Mouse (Mus musculus) midbrain, embryonic 11.5 days (tissue): ENCODE data around the gene Hadha. TPM values are rescaled to one million over a fixed set of nuclear protein-coding genes. Genes with fewer than 3 reads are reported as not detected.
A peak's percentile ranks its signal among the peaks of the same experiment; 100 is the strongest.

ENCODE experiments used
- ATAC-seq: fragments of 200-750 bp; cut with Nextera tagmentation; 2 replicates; pipeline ENCODE4 v1.8.0; 2017; ENCODE audit warnings: moderate TSS enrichment, moderate library complexity; ENCODE audit not compliant: low FRiP score
- DNase-seq: peaks from one replicate; pipeline ENCODE4 v3.0.0; 2015; ENCODE audit warnings: low spot score; ENCODE audit errors: missing footprints
- H3K27ac ChIP-seq: fragments of 300-500 bp; sonication (generic); 2 replicates; pipeline ENCODE4 v1.5.1; 2014; ENCODE audit warnings: low read depth, low read length
- H3K27me3 ChIP-seq: fragments of 300-500 bp; sonication (generic); 2 replicates; pipeline ENCODE4 v1.6.1; 2014; ENCODE audit warnings: mild to moderate bottlenecking, low read length, moderate library complexity, mixed read lengths; ENCODE audit not compliant: control insufficient read depth, insufficient read depth
- H3K36me3 ChIP-seq: fragments of 300-500 bp; sonication (generic); 2 replicates; pipeline ENCODE4 v1.6.1; 2014; ENCODE audit warnings: mild to moderate bottlenecking, low read length, moderate library complexity, mixed read lengths; ENCODE audit not compliant: control insufficient read depth, insufficient read depth
- H3K4me1 ChIP-seq: fragments of 300-500 bp; sonication (generic); 2 replicates; pipeline ENCODE4 v1.6.1; 2014; ENCODE audit warnings: low read length; ENCODE audit not compliant: control insufficient read depth, insufficient read depth
- H3K4me2 ChIP-seq: fragments of 300-500 bp; sonication (generic); 2 replicates; pipeline ENCODE4 v1.6.1; 2014; ENCODE audit warnings: mild to moderate bottlenecking, moderate library complexity
- H3K4me3 ChIP-seq: fragments of 300-500 bp; sonication (generic); 2 replicates; pipeline ENCODE4 v1.5.1; 2014; ENCODE audit warnings: low read depth, low read length
- H3K9ac ChIP-seq: fragments of 300-500 bp; sonication (generic); 2 replicates; pipeline ENCODE4 v1.6.1; 2014; ENCODE audit warnings: low read length
- H3K9me3 ChIP-seq: fragments of 300-500 bp; sonication (generic); 2 replicates; pipeline ENCODE4 v1.6.1; 2016; ENCODE audit warnings: low read length; ENCODE audit not compliant: control insufficient read depth
- WGBS: fragments of 180-500 bp; shearing (Covaris S2); extraction: QIAGEN DNeasy Blood & Tissue Kit; methylation state at CpG from one replicate; pipeline ENCODE4 v1.1.7; 2014; 5-methylcytosine and 5-hydroxymethylcytosine counted together
- polyA plus RNA-seq: library from polyadenylated mRNA; unstranded; fragments of >200 nt; fragmentation: Nextera tagmentation; extraction: Ambion mirVana; gene quantifications from 2 replicates; pipeline ENCODE4 v1.2.1, GENCODE M21; 2014

Hadha gene
- polyA plus RNA-seq, 1 experiment from 2014 or later, result 87.0 TPM

DNA sequence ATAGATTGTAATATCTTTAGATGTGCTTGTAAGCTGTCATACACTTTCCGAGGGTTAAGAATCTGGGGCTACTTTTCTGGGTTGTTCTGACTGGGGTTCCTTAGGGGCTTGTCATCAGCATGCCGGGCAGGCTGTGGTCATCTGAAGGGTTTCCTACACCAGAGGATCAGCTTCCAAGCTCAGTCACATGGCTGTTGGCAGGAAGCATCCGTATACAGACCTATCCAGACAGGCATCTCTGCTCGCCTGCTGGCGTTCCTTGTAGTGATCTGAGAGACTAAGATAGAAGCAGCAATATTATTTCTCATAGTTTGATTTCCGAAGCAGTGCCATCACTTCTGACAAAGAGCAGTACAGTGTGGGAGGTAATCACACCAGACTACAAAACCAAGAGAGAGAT is 4.6 kb upstream of the Hadha start:
- Histone ChIP-seq H3K4me2 (no peak overlapping the region), H3K4me3 (no peak overlapping the region), H3K9ac (no peak overlapping the region), H3K27ac (no peak overlapping the region), H3K36me3 (no peaks in the 10 kb centered on the region), H3K9me3 (no peaks in the 10 kb centered on the region), H3K27me3 (no peaks in the 10 kb centered on the region), H3K4me1 (no peaks in the 10 kb centered on the region)
- ATAC-seq, result no peak
- 94% methylated on average over 6 of the region's 6 CpGs for WGBS
- DNase-seq, result no peak

DNA sequence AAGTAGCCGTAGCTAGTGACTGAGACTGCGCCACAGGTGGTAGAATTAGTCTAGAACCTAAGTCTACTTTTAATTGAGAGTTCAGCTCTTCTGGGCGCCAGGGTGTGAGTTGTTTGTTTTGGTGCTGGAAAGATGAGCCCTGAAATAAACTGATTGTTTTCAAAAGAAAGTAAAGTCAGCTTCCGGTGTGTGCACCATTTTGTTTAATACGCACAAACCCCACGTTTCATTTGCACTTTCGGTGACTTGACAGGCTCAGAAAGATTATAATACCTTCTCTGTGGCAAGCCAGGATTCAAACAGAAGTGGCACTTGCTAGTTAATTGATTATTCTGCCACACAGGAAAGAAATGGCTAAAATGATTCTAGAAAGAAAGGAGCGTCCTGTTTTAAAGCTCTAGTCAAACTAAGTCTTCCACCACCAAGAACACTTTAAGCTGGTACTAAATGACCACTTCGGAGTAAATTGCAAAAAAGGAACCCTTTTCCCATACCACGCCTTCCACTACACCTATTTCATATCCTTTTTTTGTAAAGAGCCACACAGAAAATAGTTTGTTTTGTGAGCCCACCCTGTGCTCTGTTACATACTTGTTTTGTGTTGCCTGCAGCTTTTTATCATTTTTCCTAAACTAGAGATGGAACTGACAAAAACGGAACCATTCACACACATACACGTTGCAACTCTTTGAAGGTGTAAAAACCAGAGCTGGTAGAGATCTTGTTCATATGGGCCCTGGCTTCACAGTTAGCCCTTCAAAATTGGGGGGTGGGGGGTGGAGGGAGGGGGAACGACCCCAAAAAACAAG is 1.1 kb upstream of the Hadha start:
- H3K4me3 ChIP-seq, result peak overlapping the region; percentile 95
- H3K27ac ChIP-seq, result no peak overlapping the region
- H3K9me3 ChIP-seq, result no peaks in the 10 kb centered on the region
- peak overlapping the region; percentile 80 for H3K4me2 ChIP-seq
- ATAC-seq (no peak), DNase-seq (peak; percentile 85)
- 0 out of 2 replicates have a peak, but pooled peaks cover 3% of the 10 kb centered on the region for H3K4me1 ChIP-seq
- WGBS, result 39% methylated on average over 13 of the region's 13 CpGs
- H3K9ac ChIP-seq, result peak overlapping the region; percentile 87
- H3K27me3 ChIP-seq, result no peaks in the 10 kb centered on the region
- no peaks in the 10 kb centered on the region for H3K36me3 ChIP-seq

DNA sequence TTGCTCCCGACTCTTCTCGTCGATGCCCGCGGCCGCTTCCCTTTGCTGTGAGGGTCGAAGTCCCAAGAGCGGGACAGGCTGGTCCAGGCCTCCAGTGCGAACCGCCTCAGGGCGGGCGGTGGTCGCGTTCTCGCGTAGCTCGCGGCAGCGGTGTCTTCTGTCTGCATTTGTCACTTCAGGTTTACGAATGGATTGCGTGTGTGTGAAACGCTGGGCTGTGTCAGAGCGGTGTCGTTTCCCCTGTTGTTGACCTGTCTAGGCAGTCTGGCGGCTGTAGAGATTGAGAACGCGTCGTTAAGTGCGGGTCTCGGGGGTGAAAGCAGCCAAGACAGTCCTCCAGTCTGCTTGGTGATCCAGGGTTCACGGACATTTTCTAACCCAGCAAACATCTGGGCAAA is 432 bp upstream of the Hadha start:
- H3K9ac ChIP-seq, result peak overlapping the region; percentile 87
- DNase-seq (no peak), ATAC-seq (peak; percentile 81)
- 0% methylated on average over 31 of the region's 31 CpGs for WGBS
- no peaks in the 10 kb centered on the region for H3K9me3 ChIP-seq
- 0 out of 2 replicates have a peak, but pooled peaks cover 3% of the 10 kb centered on the region for H3K4me1 ChIP-seq
- H3K36me3 ChIP-seq, result no peaks in the 10 kb centered on the region
- no peaks in the 10 kb centered on the region for H3K27me3 ChIP-seq
- H3K4me2 ChIP-seq, result peak overlapping the region; percentile 80
- peak overlapping the region; percentile 95 for H3K4me3 ChIP-seq
- peak overlapping the region; percentile 75; the same call in 1 of the 2 replicates for H3K27ac ChIP-seq

DNA sequence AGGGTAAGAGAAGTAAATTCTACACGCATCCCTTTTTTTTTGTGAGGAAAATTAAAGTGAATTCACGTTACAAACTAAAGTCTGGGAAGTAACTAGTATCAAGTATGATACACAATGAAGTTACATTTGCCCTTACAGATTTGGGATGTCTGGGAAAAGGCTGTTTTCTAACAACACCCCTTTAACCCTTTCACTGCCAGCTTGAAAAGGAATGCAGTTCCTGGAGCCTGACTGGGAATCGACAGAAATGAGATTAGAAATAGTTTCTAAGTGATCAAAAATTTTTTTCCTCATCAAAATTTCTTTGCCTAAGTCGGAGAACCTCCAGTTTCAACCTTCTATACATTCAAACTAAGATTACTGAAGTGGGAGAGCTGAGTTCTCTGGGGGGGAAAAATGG is 949 bp downstream of the Hadha start:
- ATAC-seq, result no peak
- H3K27ac ChIP-seq, result no peak overlapping the region
- no peaks in the 10 kb centered on the region for H3K9me3 ChIP-seq
- H3K4me2 ChIP-seq, result peak overlapping the region; percentile 80
- no peaks in the 10 kb centered on the region for H3K27me3 ChIP-seq
- H3K4me3 ChIP-seq, result peak overlapping the region; percentile 95
- peak; percentile 88 for DNase-seq
- 23% methylated on average over 4 of the region's 4 CpGs for WGBS
- peak overlapping the region; percentile 87 for H3K9ac ChIP-seq
- H3K36me3 ChIP-seq, result no peaks in the 10 kb centered on the region
- 0 out of 2 replicates have a peak, but pooled peaks cover 3% of the 10 kb centered on the region for H3K4me1 ChIP-seq

DNA sequence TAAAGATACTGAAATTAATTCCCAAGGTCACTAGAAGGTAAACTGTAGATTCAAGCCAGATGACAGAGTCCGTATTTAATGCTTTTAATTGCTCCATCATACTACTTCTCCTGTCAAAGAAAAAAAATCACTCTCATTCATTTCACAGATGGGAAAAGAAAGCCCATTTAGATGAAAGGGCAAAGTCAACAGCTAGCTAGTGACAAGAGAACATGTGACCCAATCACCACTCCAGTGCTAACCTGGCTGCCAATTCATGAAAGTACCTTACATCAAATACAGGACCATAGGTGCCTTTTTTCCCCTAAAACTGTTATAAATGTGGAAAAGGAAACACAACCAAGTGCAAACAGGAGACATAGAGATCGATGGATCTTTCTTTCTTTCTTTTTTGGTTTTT is 1.7 kb downstream of the Hadha start:
- ATAC-seq (no peak), DNase-seq (no peak)
- Histone ChIP-seq H3K9me3 (no peaks in the 10 kb centered on the region), H3K4me3 (no peak overlapping the region), H3K27ac (no peak overlapping the region), H3K4me2 (no peak overlapping the region), H3K9ac (no peak overlapping the region), H3K27me3 (no peaks in the 10 kb centered on the region), H3K4me1 (0 out of 2 replicates have a peak, but pooled peaks cover 3% of the 10 kb centered on the region), H3K36me3 (no peaks in the 10 kb centered on the region)
- WGBS, result 93% methylated on average over 2 of the region's 2 CpGs

DNA sequence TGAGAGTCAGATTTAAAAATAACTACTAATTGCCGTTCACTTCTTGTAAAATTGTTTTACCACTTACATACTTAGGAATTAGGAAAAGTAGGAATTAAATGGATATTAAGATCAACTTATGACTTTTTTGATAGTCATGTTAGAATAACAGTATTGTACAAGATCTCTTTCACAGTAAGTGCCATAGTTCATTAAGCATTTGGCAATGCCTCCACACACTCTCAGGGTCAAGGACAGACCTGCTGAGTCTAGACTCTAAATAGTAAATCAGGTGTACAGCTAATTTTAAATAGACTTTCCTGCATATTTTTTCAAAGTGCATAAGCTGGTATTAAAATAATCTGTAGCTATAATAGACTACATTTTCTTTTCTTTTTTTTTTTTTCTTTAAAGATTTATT is 2.5 kb downstream of the Hadha start:
- H3K9ac ChIP-seq, result no peak overlapping the region
- H3K4me1 ChIP-seq, result 0 out of 2 replicates have a peak, but pooled peaks cover 3% of the 10 kb centered on the region
- no peaks in the 10 kb centered on the region for H3K36me3 ChIP-seq
- ATAC-seq (no peak), DNase-seq (no peak)
- H3K27me3 ChIP-seq, result no peaks in the 10 kb centered on the region
- 92% methylated on average over 1 of the region's 1 CpGs for WGBS
- H3K4me3 ChIP-seq, result no peak overlapping the region
- no peak overlapping the region for H3K4me2 ChIP-seq
- no peaks in the 10 kb centered on the region for H3K9me3 ChIP-seq
- H3K27ac ChIP-seq, result no peak overlapping the region

DNA sequence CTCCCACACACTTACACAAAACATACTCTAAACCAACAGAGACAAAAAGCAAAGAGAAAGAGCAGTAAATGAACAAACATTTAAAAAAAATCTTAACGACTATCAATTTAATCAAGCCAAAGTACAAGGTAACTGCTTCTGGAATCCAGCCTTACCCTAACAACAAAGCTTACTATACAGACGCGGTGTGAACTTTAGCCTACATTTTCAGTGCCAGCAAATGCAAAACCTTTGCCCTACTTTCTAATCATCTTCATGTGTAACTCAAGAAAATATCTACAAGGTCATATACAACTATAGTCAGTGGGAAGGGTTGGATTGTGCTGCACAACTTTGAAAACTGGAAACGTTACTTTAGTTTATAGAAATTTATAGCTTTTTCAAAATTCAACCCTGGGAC is 3.0 kb downstream of the Hadha start:
- DNase-seq (no peak), ATAC-seq (no peak)
- 83% methylated on average over 4 of the region's 4 CpGs for WGBS
- 0 out of 2 replicates have a peak, but pooled peaks cover 3% of the 10 kb centered on the region for H3K4me1 ChIP-seq
- H3K36me3 ChIP-seq, result no peaks in the 10 kb centered on the region
- no peak overlapping the region for H3K27ac ChIP-seq
- no peak overlapping the region for H3K9ac ChIP-seq
- H3K27me3 ChIP-seq, result no peaks in the 10 kb centered on the region
- no peaks in the 10 kb centered on the region for H3K9me3 ChIP-seq
- H3K4me2 ChIP-seq, result no peak overlapping the region
- H3K4me3 ChIP-seq, result no peak overlapping the region

DNA sequence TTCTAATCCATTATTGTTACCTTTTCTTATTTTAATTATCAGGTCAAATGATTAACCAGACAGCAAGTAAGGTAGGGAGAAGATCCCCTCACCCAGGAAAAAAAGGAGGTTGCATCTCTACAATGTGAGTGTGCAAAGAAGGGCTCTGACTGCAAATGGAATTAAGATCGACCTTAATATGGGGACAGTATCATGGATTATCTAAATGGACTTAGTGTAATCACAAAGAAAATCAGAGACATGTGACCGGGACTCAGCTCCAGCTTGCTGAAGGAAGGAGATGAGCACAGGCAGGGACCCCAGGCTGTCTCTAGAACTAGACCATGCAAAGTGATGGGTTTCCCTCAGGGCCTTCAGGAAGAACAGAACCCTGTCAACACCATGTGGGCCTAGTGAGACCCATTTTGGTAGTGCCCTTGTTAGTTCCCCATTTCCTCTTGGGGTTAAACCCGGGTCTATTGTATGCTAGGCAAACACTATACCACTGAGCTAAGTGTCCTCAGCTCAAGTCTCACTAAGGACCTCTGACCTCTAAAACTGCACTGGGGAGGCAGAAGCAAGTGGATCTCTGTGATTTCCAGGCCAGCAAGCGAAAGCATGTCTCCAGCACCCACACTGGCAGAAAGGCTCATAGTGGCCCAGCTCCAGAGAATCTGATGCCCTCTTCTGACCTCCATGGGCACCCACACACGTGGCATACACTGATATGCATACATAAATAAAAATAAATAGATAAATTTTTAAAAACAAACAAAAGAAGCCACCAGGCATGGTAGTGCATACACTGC is 6.6 kb downstream of the Hadha start:
- H3K27me3 ChIP-seq, result no peaks in the 10 kb centered on the region
- DNase-seq (peak; percentile 26), ATAC-seq (no peak)
- no peaks in the 10 kb centered on the region for H3K4me1 ChIP-seq
- no peak overlapping the region for H3K4me2 ChIP-seq
- peaks cover 11% of the 10 kb centered on the region for H3K36me3 ChIP-seq
- H3K9me3 ChIP-seq, result no peaks in the 10 kb centered on the region
- no peak overlapping the region for H3K27ac ChIP-seq
- no peak overlapping the region for H3K9ac ChIP-seq
- no peak overlapping the region for H3K4me3 ChIP-seq
- 85% methylated on average over 5 of the region's 5 CpGs for WGBS

DNA sequence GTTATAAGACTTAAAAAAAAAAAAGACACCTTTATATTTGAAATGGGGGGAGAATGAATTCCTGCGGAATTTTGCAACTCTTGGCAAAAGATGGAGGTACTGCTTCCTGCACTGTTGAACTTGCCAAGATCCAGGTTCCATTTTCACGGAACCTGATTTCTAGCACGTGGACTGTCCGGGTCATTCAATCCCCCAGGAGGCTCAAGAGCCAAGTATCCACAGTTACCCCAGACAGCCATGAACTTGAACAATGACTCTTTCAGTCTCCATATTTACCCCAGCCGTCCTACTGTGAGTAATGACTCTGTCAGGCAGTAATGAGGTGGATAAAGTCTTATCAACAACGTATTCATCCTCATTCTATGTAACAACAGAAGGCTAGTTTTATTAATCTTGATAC is 8.4 kb downstream of the Hadha start:
- WGBS, result 95% methylated on average over 6 of the region's 6 CpGs
- H3K9ac ChIP-seq, result no peak overlapping the region
- no peaks in the 10 kb centered on the region for H3K4me1 ChIP-seq
- H3K4me2 ChIP-seq, result no peak overlapping the region
- DNase-seq, result no peak
- no peak overlapping the region for H3K27ac ChIP-seq
- H3K4me3 ChIP-seq, result no peak overlapping the region
- H3K27me3 ChIP-seq, result no peaks in the 10 kb centered on the region
- peaks cover 11% of the 10 kb centered on the region for H3K36me3 ChIP-seq
- no peaks in the 10 kb centered on the region for H3K9me3 ChIP-seq
- ATAC-seq, result no peak
